Comparison of ENCODE assay signal across 8 mouse cellular contexts in genomic region chr19:46135297-46135696, GRCm38 (mm10). TPM values are rescaled to one million over a fixed set of nuclear protein-coding genes. Genes with fewer than 3 reads are reported as not detected.
DNase-seq lines count a peak whose midpoint lies in the region; ATAC-seq and TF ChIP-seq lines count a peak whose summit lies in the region.

No protein-coding gene starts in this region.

- peak; percentile 95 for TF ChIP-seq CTCF in bone marrow, adult 2 months (IDR thresholded peaks at IDR 0.05; ENCODE audit: control insufficient read depth, insufficient read depth, low read length)
- peak; percentile 99 for TF ChIP-seq CTCF in spleen, adult 2 months (IDR thresholded peaks at IDR 0.05; ENCODE audit: extremely low read depth, insufficient read depth, insufficient read length, insufficient replicate concordance)

- no peaks in the 10 kb centered on the region for H3K36me3 ChIP-seq in embryonic facial prominence, embryonic 15.5 days
- no peaks in the 10 kb centered on the region for H3K36me3 ChIP-seq in limb, embryonic 13.5 days
- H3K36me3 ChIP-seq in midbrain, embryonic 16.5 days (ENCODE audit: control insufficient read depth, insufficient read depth, low read length): no peaks in the 10 kb centered on the region
- H3K36me3 ChIP-seq in spleen, adult 2 months (ENCODE audit: control insufficient read depth, insufficient read depth, low read length): no peaks in the 10 kb centered on the region

- no peak overlapping the region for H3K4me3 ChIP-seq in bone marrow, adult 2 months (replicated peaks; ENCODE audit: control insufficient read depth, low read depth, low read length)
- H3K4me3 ChIP-seq in embryonic facial prominence, embryonic 15.5 days (replicated peaks): peak overlapping the region; percentile 56
- peak overlapping the region; percentile 61 for H3K4me3 ChIP-seq in limb, embryonic 13.5 days
- peak overlapping the region; percentile 63 for H3K4me3 ChIP-seq in midbrain, embryonic 16.5 days (ENCODE audit: low read depth, low read length)
- H3K4me3 ChIP-seq in spleen, adult 2 months (ENCODE audit: extremely low read depth, insufficient read depth, insufficient read length): peak overlapping the region; percentile 57; the same call in 1 of the 2 replicates

- peak; percentile 92 for DNase-seq in 3T3-L1 (ENCODE audit: low read depth, low spot score)
- DNase-seq in heart, adult 9 months (ENCODE audit: low spot score in 2 of 2): peak; percentile 72 to 84
- peak; percentile 93 for DNase-seq in kidney, adult 9 months
- peak; percentile 55 to 85 for DNase-seq in spleen, adult 2 months (ENCODE audit: low read depth in 1 of 2, low spot score in 2 of 2)

- H3K27me3 ChIP-seq in embryonic facial prominence, embryonic 15.5 days: peaks cover 92% of the 10 kb centered on the region
- H3K27me3 ChIP-seq in limb, embryonic 13.5 days: peaks cover 97% of the 10 kb centered on the region
- H3K27me3 ChIP-seq in midbrain, embryonic 16.5 days (ENCODE audit: control insufficient read depth, insufficient read depth, low read depth, low read length): peaks cover 61% of the 10 kb centered on the region
- peaks cover 16% of the 10 kb centered on the region for H3K27me3 ChIP-seq in spleen, adult 2 months (ENCODE audit: control insufficient read depth, insufficient read depth, low read length)

- peak overlapping the region; percentile 100 for H3K4me2 ChIP-seq in embryonic facial prominence, embryonic 15.5 days (replicated peaks)
- peak overlapping the region; percentile 100 for H3K4me2 ChIP-seq in limb, embryonic 13.5 days (replicated peaks)
- peak overlapping the region; percentile 100 for H3K4me2 ChIP-seq in midbrain, embryonic 16.5 days (ENCODE audit: low read length)

- H3K9me3 ChIP-seq in embryonic facial prominence, embryonic 15.5 days (replicated peaks): no peaks in the 10 kb centered on the region
- H3K9me3 ChIP-seq in limb, embryonic 13.5 days: no peaks in the 10 kb centered on the region
- no peaks in the 10 kb centered on the region for H3K9me3 ChIP-seq in midbrain, embryonic 16.5 days (replicated peaks; ENCODE audit: control insufficient read depth, low read length, poor library complexity, severe bottlenecking)

- H3K9ac ChIP-seq in embryonic facial prominence, embryonic 15.5 days: no peak overlapping the region
- peak overlapping the region; percentile 63; the same call in 1 of the 2 replicates for H3K9ac ChIP-seq in limb, embryonic 13.5 days
- H3K9ac ChIP-seq in midbrain, embryonic 16.5 days (ENCODE audit: low read depth, low read length): peak overlapping the region; percentile 70; the same call in 1 of the 2 replicates

- no peak for TF ChIP-seq POLR2A in bone marrow, adult 2 months (IDR thresholded peaks at IDR 0.05; ENCODE audit: borderline replicate concordance, control insufficient read depth, low read depth, low read length)
- no peak for TF ChIP-seq POLR2A in spleen, adult 2 months (IDR thresholded peaks at IDR 0.05; ENCODE audit: low read depth, low read length)

- ATAC-seq in embryonic facial prominence, embryonic 15.5 days (ENCODE audit: insufficient number of reproducible peaks, low FRiP score, low TSS enrichment, low read depth): 0 out of 2 replicates have a peak, but pooled peaks have one; percentile 20
- ATAC-seq in limb, embryonic 13.5 days (ENCODE audit: low FRiP score, low read depth): peak; percentile 65
- peak; percentile 74 for ATAC-seq in midbrain, embryonic 16.5 days

- H3K4me1 ChIP-seq in bone marrow, adult 2 months (ENCODE audit: control insufficient read depth, insufficient read depth, low read length): no peaks in the 10 kb centered on the region; the same call in 1 of the 2 replicates
- peaks cover 28% of the 10 kb centered on the region for H3K4me1 ChIP-seq in embryonic facial prominence, embryonic 15.5 days
- peaks cover 26% of the 10 kb centered on the region for H3K4me1 ChIP-seq in limb, embryonic 13.5 days
- H3K4me1 ChIP-seq in midbrain, embryonic 16.5 days (ENCODE audit: control insufficient read depth, insufficient read depth, low read length): peaks cover 17% of the 10 kb centered on the region; the same call in 1 of the 2 replicates
- H3K4me1 ChIP-seq in spleen, adult 2 months (ENCODE audit: control insufficient read depth, insufficient read depth, insufficient read length): peaks cover 16% of the 10 kb centered on the region

- no peak overlapping the region for H3K27ac ChIP-seq in bone marrow, adult 2 months (ENCODE audit: control insufficient read depth, insufficient read depth, low read depth, low read length, poor library complexity)
- H3K27ac ChIP-seq in embryonic facial prominence, embryonic 15.5 days (replicated peaks): no peak overlapping the region
- H3K27ac ChIP-seq in limb, embryonic 13.5 days: no peak overlapping the region
- no peak overlapping the region for H3K27ac ChIP-seq in midbrain, embryonic 16.5 days (ENCODE audit: low read length)
- H3K27ac ChIP-seq in spleen, adult 2 months (ENCODE audit: insufficient read depth, low read length): no peak overlapping the region

- 4% methylated on average over 12 of the region's 12 CpGs for WGBS in bone marrow, adult 2 months
- 2% methylated on average over 12 of the region's 12 CpGs for WGBS in embryonic facial prominence, embryonic 15.5 days
- under 1% methylated on average over 12 of the region's 12 CpGs for WGBS in limb, embryonic 13.5 days
- WGBS in midbrain, embryonic 16.5 days: 1% methylated on average over 12 of the region's 12 CpGs
- 2% methylated on average over 12 of the region's 12 CpGs for WGBS in spleen, adult 2 months

RNA-seq across cellular contexts. Expression of gene Elovl3, which starts 3.6 kb away (rescaled TPM):
- polyA plus RNA-seq in bone marrow, adult 2 months (2011; ENCODE audit: insufficient read depth, insufficient read length, low replicate concordance, missing spikeins): not detected in 2 replicates
- polyA plus RNA-seq in embryonic facial prominence, embryonic 15.5 days (2015; fragmentation: Nextera tagmentation; extraction: Ambion mirVana): 1.6 and 3.7 TPM in 2 replicates
- 0.52 and 0.59 TPM in 2 replicates for polyA plus RNA-seq in limb, embryonic 13.5 days (2015; fragmentation: Nextera tagmentation; extraction: Ambion mirVana)
- 0.15 and 0.17 TPM in 2 replicates for polyA plus RNA-seq in midbrain, embryonic 16.5 days (2015; fragmentation: Nextera tagmentation; extraction: Ambion mirVana)
- not detected in 2 replicates for polyA plus RNA-seq in spleen, adult 2 months (2012; rRNA removed)

RNA-seq across cellular contexts. Expression of gene Pitx3, which starts 12.8 kb away (rescaled TPM):
- not detected in 2 replicates for polyA plus RNA-seq in bone marrow, adult 2 months (2011; ENCODE audit: insufficient read depth, insufficient read length, low replicate concordance, missing spikeins)
- polyA plus RNA-seq in embryonic facial prominence, embryonic 15.5 days (2015; fragmentation: Nextera tagmentation; extraction: Ambion mirVana): 10.4 and 12.4 TPM in 2 replicates
- polyA plus RNA-seq in limb, embryonic 13.5 days (2015; fragmentation: Nextera tagmentation; extraction: Ambion mirVana): 6.8 and 9.1 TPM in 2 replicates
- polyA plus RNA-seq in midbrain, embryonic 16.5 days (2015; fragmentation: Nextera tagmentation; extraction: Ambion mirVana): 1.6 and 2.0 TPM in 2 replicates
- polyA plus RNA-seq in spleen, adult 2 months (2012; rRNA removed): not detected in 2 replicates

RNA-seq across cellular contexts. Expression of gene Gbf1, which starts 17.0 kb away (rescaled TPM):
- 20.5 and 44.3 TPM in 2 replicates for polyA plus RNA-seq in bone marrow, adult 2 months (2011; ENCODE audit: insufficient read depth, insufficient read length, low replicate concordance, missing spikeins)
- polyA plus RNA-seq in embryonic facial prominence, embryonic 15.5 days (2015; fragmentation: Nextera tagmentation; extraction: Ambion mirVana): 61.2 and 67.1 TPM in 2 replicates
- polyA plus RNA-seq in limb, embryonic 13.5 days (2015; fragmentation: Nextera tagmentation; extraction: Ambion mirVana): 62.6 and 73.6 TPM in 2 replicates
- 62.8 and 66.9 TPM in 2 replicates for polyA plus RNA-seq in midbrain, embryonic 16.5 days (2015; fragmentation: Nextera tagmentation; extraction: Ambion mirVana)
- 67.7 and 76.2 TPM in 2 replicates for polyA plus RNA-seq in spleen, adult 2 months (2012; rRNA removed)

RNA-seq across cellular contexts. Expression of gene Nolc1, which starts 59.6 kb away (rescaled TPM):
- 36.1 and 52.2 TPM in 2 replicates for polyA plus RNA-seq in bone marrow, adult 2 months (2011; ENCODE audit: insufficient read depth, insufficient read length, low replicate concordance, missing spikeins)
- 74.1 and 76.9 TPM in 2 replicates for polyA plus RNA-seq in embryonic facial prominence, embryonic 15.5 days (2015; fragmentation: Nextera tagmentation; extraction: Ambion mirVana)
- polyA plus RNA-seq in limb, embryonic 13.5 days (2015; fragmentation: Nextera tagmentation; extraction: Ambion mirVana): 89.1 and 93.5 TPM in 2 replicates
- polyA plus RNA-seq in midbrain, embryonic 16.5 days (2015; fragmentation: Nextera tagmentation; extraction: Ambion mirVana): 64.4 and 65.7 TPM in 2 replicates
- polyA plus RNA-seq in spleen, adult 2 months (2012; rRNA removed): 10.3 TPM in 2 replicates

Comparison
In these comparisons a context has a peak if more than half of its experiments do, and no peak if none do; other contexts are left out.
1. ATAC-seq: peak in every context shown above with its lines; median percentile 74 in midbrain, embryonic 16.5 days; 65 in limb, embryonic 13.5 days; 20 in embryonic facial prominence, embryonic 15.5 days.